Mouse (Mus musculus): Measurements from ENCODE around the gene Vav2. TPM values are rescaled to one million over a fixed set of nuclear protein-coding genes. Genes with fewer than 3 reads are reported as not detected.

Vav2 gene
- polyA plus RNA-seq, 1 experiment from 2014 or later, result 4.5 TPM

GRCm38 (mm10) chr2:27461881-27462660 is 35.2 kb upstream of the Vav2 start:
- Histone ChIP-seq H3K4me3 (no peak overlapping the region), H3K9ac (no peak overlapping the region), H3K9me3 (replicated peaks) (no peaks in the 10 kb centered on the region), H3K27ac (ENCODE audit: poor library complexity, severe bottlenecking) (no peak overlapping the region), H3K4me1 (replicated peaks) (peaks cover 6% of the 10 kb centered on the region; the same call in 1 of the 2 replicates), H3K27me3 (replicated peaks) (no peaks in the 10 kb centered on the region), H3K36me3 (peaks cover 91% of the 10 kb centered on the region), H3K4me2 (no peak overlapping the region)
- WGBS, result 93% methylated on average over 4 of the region's 4 CpGs
- ATAC-seq (ENCODE audit: insufficient number of reproducible peaks, low FRiP score), result no peak

- no peak for ATAC-seq (ENCODE audit: insufficient number of reproducible peaks, low FRiP score)
- Histone ChIP-seq H3K9ac (no peak overlapping the region), H3K27ac (ENCODE audit: poor library complexity, severe bottlenecking) (no peak overlapping the region), H3K4me1 (replicated peaks) (no peaks in the 10 kb centered on the region), H3K9me3 (replicated peaks) (no peaks in the 10 kb centered on the region), H3K27me3 (replicated peaks) (no peaks in the 10 kb centered on the region), H3K36me3 (peaks cover 94% of the 10 kb centered on the region), H3K4me2 (no peak overlapping the region), H3K4me3 (no peak overlapping the region)
- WGBS, result 73% methylated on average over 9 of the region's 9 CpGs
Observed at GRCm38 (mm10) chr2:27460651-27461050, 33.8 kb upstream of the Vav2 start.

- no peaks in the 10 kb centered on the region for H3K27me3 ChIP-seq (replicated peaks)
- H3K27ac ChIP-seq (ENCODE audit: poor library complexity, severe bottlenecking), result no peak overlapping the region
- H3K36me3 ChIP-seq, result peaks cover 95% of the 10 kb centered on the region
- no peak for ATAC-seq (ENCODE audit: insufficient number of reproducible peaks, low FRiP score)
- 88% methylated on average over 5 of the region's 5 CpGs for WGBS
- no peak overlapping the region for H3K4me2 ChIP-seq
- H3K9ac ChIP-seq, result no peak overlapping the region
- H3K9me3 ChIP-seq (replicated peaks), result no peaks in the 10 kb centered on the region
- H3K4me3 ChIP-seq, result no peak overlapping the region
- H3K4me1 ChIP-seq (replicated peaks), result no peaks in the 10 kb centered on the region
Observed at GRCm38 (mm10) chr2:27460163-27460562, 33.3 kb upstream of the Vav2 start.

GRCm38 (mm10) chr2:27459735-27460134 is 32.9 kb upstream of the Vav2 start:
- no peaks in the 10 kb centered on the region for H3K27me3 ChIP-seq (replicated peaks)
- H3K9me3 ChIP-seq (replicated peaks), result no peaks in the 10 kb centered on the region
- no peaks in the 10 kb centered on the region for H3K4me1 ChIP-seq (replicated peaks)
- no peak overlapping the region for H3K9ac ChIP-seq
- no peak overlapping the region for H3K4me2 ChIP-seq
- WGBS, result 89% methylated on average over 7 of the region's 7 CpGs
- no peak overlapping the region for H3K4me3 ChIP-seq
- peaks cover 98% of the 10 kb centered on the region for H3K36me3 ChIP-seq
- ATAC-seq (ENCODE audit: insufficient number of reproducible peaks, low FRiP score), result no peak
- no peak overlapping the region for H3K27ac ChIP-seq (ENCODE audit: poor library complexity, severe bottlenecking)

- no peak overlapping the region for H3K4me2 ChIP-seq
- H3K36me3 ChIP-seq, result peaks cover 94% of the 10 kb centered on the region
- no peaks in the 10 kb centered on the region for H3K4me1 ChIP-seq (replicated peaks)
- H3K27me3 ChIP-seq (replicated peaks), result no peaks in the 10 kb centered on the region
- 81% methylated on average over 14 of the region's 14 CpGs for WGBS
- H3K9ac ChIP-seq, result no peak overlapping the region
- no peak overlapping the region for H3K4me3 ChIP-seq
- H3K27ac ChIP-seq (ENCODE audit: poor library complexity, severe bottlenecking), result no peak overlapping the region
- no peaks in the 10 kb centered on the region for H3K9me3 ChIP-seq (replicated peaks)
- ATAC-seq (ENCODE audit: insufficient number of reproducible peaks, low FRiP score), result no peak
Observed at GRCm38 (mm10) chr2:27450226-27450625, 23.4 kb upstream of the Vav2 start.

GRCm38 (mm10) chr2:27447782-27448181 is 20.9 kb upstream of the Vav2 start:
- WGBS, result 84% methylated on average over 5 of the region's 5 CpGs
- no peak overlapping the region for H3K27ac ChIP-seq (ENCODE audit: poor library complexity, severe bottlenecking)
- H3K4me1 ChIP-seq (replicated peaks), result peaks cover 6% of the 10 kb centered on the region
- no peak overlapping the region for H3K4me2 ChIP-seq
- H3K36me3 ChIP-seq, result peaks cover 75% of the 10 kb centered on the region
- no peak overlapping the region for H3K9ac ChIP-seq
- H3K9me3 ChIP-seq (replicated peaks), result no peaks in the 10 kb centered on the region
- no peaks in the 10 kb centered on the region for H3K27me3 ChIP-seq (replicated peaks)
- H3K4me3 ChIP-seq, result no peak overlapping the region
- no peak for ATAC-seq (ENCODE audit: insufficient number of reproducible peaks, low FRiP score)

GRCm38 (mm10) chr2:27446812-27447211 is 20.0 kb upstream of the Vav2 start:
- Histone ChIP-seq H3K27me3 (replicated peaks) (no peaks in the 10 kb centered on the region), H3K36me3 (peaks cover 67% of the 10 kb centered on the region), H3K4me2 (no peak overlapping the region), H3K9me3 (replicated peaks) (no peaks in the 10 kb centered on the region), H3K4me3 (no peak overlapping the region), H3K4me1 (replicated peaks) (peaks cover 11% of the 10 kb centered on the region), H3K27ac (ENCODE audit: poor library complexity, severe bottlenecking) (no peak overlapping the region; the same call in 1 of the 2 replicates), H3K9ac (no peak overlapping the region)
- 92% methylated on average over 8 of the region's 8 CpGs for WGBS
- ATAC-seq (ENCODE audit: insufficient number of reproducible peaks, low FRiP score), result no peak

GRCm38 (mm10) chr2:27445910-27446309 is 19.1 kb upstream of the Vav2 start:
- H3K9ac ChIP-seq, result no peak overlapping the region
- 95% methylated on average over 3 of the region's 3 CpGs for WGBS

GRCm38 (mm10) chr2:27443450-27443708 is 16.5 kb upstream of the Vav2 start:
- Histone ChIP-seq H3K9me3 (replicated peaks) (no peaks in the 10 kb centered on the region), H3K27me3 (replicated peaks) (no peaks in the 10 kb centered on the region), H3K4me1 (replicated peaks) (peaks cover 14% of the 10 kb centered on the region), H3K27ac (ENCODE audit: poor library complexity, severe bottlenecking) (no peak overlapping the region), H3K36me3 (peaks cover 32% of the 10 kb centered on the region), H3K4me2 (peak overlapping the region; percentile 86), H3K9ac (no peak overlapping the region), H3K4me3 (no peak overlapping the region)
- ATAC-seq (ENCODE audit: insufficient number of reproducible peaks, low FRiP score), result no peak
- 75% methylated on average over 5 of the region's 5 CpGs for WGBS

More at GRCm38 (mm10) chr2:27445910-27446309, 19.1 kb upstream of the Vav2 start:
- no peak overlapping the region for H3K4me2 ChIP-seq
- ATAC-seq (ENCODE audit: insufficient number of reproducible peaks, low FRiP score), result no peak
- no peaks in the 10 kb centered on the region for H3K9me3 ChIP-seq (replicated peaks)
- H3K4me3 ChIP-seq, result no peak overlapping the region
- H3K4me1 ChIP-seq (replicated peaks), result peaks cover 13% of the 10 kb centered on the region
- no peaks in the 10 kb centered on the region for H3K27me3 ChIP-seq (replicated peaks)
- no peak overlapping the region for H3K27ac ChIP-seq (ENCODE audit: poor library complexity, severe bottlenecking)
- H3K36me3 ChIP-seq, result peaks cover 58% of the 10 kb centered on the region

GRCm38 (mm10) chr2:27442708-27443449 is 16.0 kb upstream of the Vav2 start:
- no peaks in the 10 kb centered on the region for H3K27me3 ChIP-seq (replicated peaks)
- H3K9ac ChIP-seq, result peak overlapping the region; percentile 80
- WGBS, result 26% methylated on average over 20 of the region's 20 CpGs
- H3K9me3 ChIP-seq (replicated peaks), result no peaks in the 10 kb centered on the region
- ATAC-seq (ENCODE audit: insufficient number of reproducible peaks, low FRiP score), result peak; percentile 15; the same call in 1 of the 2 replicates
- H3K4me2 ChIP-seq, result peak overlapping the region; percentile 86
- peaks cover 19% of the 10 kb centered on the region for H3K4me1 ChIP-seq (replicated peaks)
- H3K27ac ChIP-seq (ENCODE audit: poor library complexity, severe bottlenecking), result peak overlapping the region; percentile 36; the same call in 1 of the 2 replicates
- H3K4me3 ChIP-seq, result peak overlapping the region; percentile 60
- peaks cover 27% of the 10 kb centered on the region for H3K36me3 ChIP-seq

- ATAC-seq (ENCODE audit: insufficient number of reproducible peaks, low FRiP score), result peak; percentile 89
- Histone ChIP-seq H3K4me3 (peak within 1 kb of the TSS; percentile 60), H3K4me1 (replicated peaks) (peaks cover 24% of the 10 kb centered on the region), H3K27ac (ENCODE audit: poor library complexity, severe bottlenecking) (peak within 1 kb of the TSS; percentile 36; the same call in 1 of the 2 replicates), H3K9me3 (replicated peaks) (no peaks in the 10 kb centered on the region), H3K4me2 (peak within 1 kb of the TSS; percentile 86), H3K36me3 (peaks cover 21% of the 10 kb centered on the region), H3K27me3 (replicated peaks) (no peaks in the 10 kb centered on the region), H3K9ac (peak within 1 kb of the TSS; percentile 80)
- 2% methylated on average over 36 of the region's 36 CpGs for WGBS
Observed at GRCm38 (mm10) chr2:27441767-27442707, 15.2 kb upstream of the Vav2 start, which contains the start of gene Brd3os. Gene Brd3os, plus strand, starts transcription at chr2:27442324.
